Mouse (Mus musculus): ENCODE data around the gene Hyls1. TPM values are rescaled to one million over a fixed set of nuclear protein-coding genes. Genes with fewer than 3 reads are reported as not detected.

The Hyls1 gene
- polyA plus RNA-seq, 1 experiment: 5.1 TPM

GRCm38 (mm10) chr9:35516182-35516581 is 54.0 kb downstream of the Hyls1 start:
- Histone ChIP-seq H3ac (ENCODE audit: control insufficient read depth, insufficient read length) (no peak overlapping the region), H3K4me2 (ENCODE audit: low read depth) (no peak overlapping the region), H3K36me3 (ENCODE audit: control insufficient read depth, insufficient read depth) (no peaks in the 10 kb centered on the region), H3K27me3 (ENCODE audit: control insufficient read depth, insufficient read depth, insufficient read length) (no peaks in the 10 kb centered on the region), H3K4me3 (no peak overlapping the region), H3K79me2 (ENCODE audit: control insufficient read depth, insufficient read depth) (no peaks in the 10 kb centered on the region)
- no peak for TF ChIP-seq CEBPB (IDR thresholded peaks at IDR 0.05; ENCODE audit: insufficient read depth, poor library complexity, severe bottlenecking)
- no peak for TF ChIP-seq TCF3 (IDR thresholded peaks at IDR 0.05; ENCODE audit: insufficient read length, low read depth)
- no peak for TF ChIP-seq MYOD1 (IDR thresholded peaks at IDR 0.05; ENCODE audit: control insufficient read depth in 1 of 3, insufficient read length in 2 of 3, low read depth in 2 of 3)
- no peak for TF ChIP-seq MYOG (IDR thresholded peaks at IDR 0.05; ENCODE audit: control insufficient read depth in 1 of 3, insufficient read depth in 1 of 3, insufficient read length in 2 of 3, low read depth in 2 of 3)
- TF ChIP-seq E2F4 (IDR thresholded peaks at IDR 0.05; ENCODE audit: insufficient read depth): no peak
- no peak for TF ChIP-seq REST (IDR thresholded peaks at IDR 0.05; ENCODE audit: insufficient read depth, insufficient read length)
- TF ChIP-seq TCF12 (IDR thresholded peaks at IDR 0.05; ENCODE audit: insufficient read depth, poor library complexity, severe bottlenecking): no peak
- TF ChIP-seq MAX (IDR thresholded peaks at IDR 0.05; ENCODE audit: low read depth): no peak
- TF ChIP-seq SRF (IDR thresholded peaks at IDR 0.05; ENCODE audit: control insufficient read depth, insufficient read length, low read depth): no peak
- no peak for TF ChIP-seq USF1 (IDR thresholded peaks at IDR 0.05; ENCODE audit: low read depth)
- no peak for TF ChIP-seq POLR2A (IDR thresholded peaks at IDR 0.05; ENCODE audit: insufficient read length, low read depth)
- TF ChIP-seq POLR2AphosphoS2 (IDR thresholded peaks at IDR 0.05; ENCODE audit: insufficient read length, low read depth): no peak

DNA sequence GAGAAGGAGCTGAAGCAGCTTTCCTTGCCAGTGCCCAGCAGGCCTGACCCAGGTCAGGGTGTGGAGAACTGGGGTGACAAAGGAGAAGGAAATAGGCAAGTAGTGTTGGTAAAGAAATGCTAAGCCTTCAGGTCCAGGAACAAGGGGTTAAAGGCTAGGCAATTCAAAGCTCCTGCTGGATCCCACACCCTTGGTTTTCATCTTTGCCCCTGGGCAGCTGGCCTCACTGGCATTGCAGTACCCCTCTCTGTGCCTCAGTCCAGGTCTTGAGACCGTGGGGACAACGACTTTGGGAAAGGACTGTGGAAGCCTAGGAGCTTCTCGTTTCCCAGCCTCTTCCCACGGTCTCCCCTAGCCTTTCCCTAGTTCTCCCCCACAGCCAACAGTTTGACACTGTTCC is 56.3 kb downstream of the Hyls1 start:
- H3K36me3 ChIP-seq (ENCODE audit: control insufficient read depth, insufficient read depth): no peaks in the 10 kb centered on the region
- no peak overlapping the region for H3ac ChIP-seq (ENCODE audit: control insufficient read depth, insufficient read length)
- H3K4me2 ChIP-seq (ENCODE audit: low read depth): no peak overlapping the region
- no peak for TF ChIP-seq REST (IDR thresholded peaks at IDR 0.05; ENCODE audit: insufficient read depth, insufficient read length)
- no peak for TF ChIP-seq E2F4 (IDR thresholded peaks at IDR 0.05; ENCODE audit: insufficient read depth)
- no peak for TF ChIP-seq MYOD1 (IDR thresholded peaks at IDR 0.05; ENCODE audit: control insufficient read depth in 1 of 3, insufficient read length in 2 of 3, low read depth in 2 of 3)
- TF ChIP-seq TCF3 (IDR thresholded peaks at IDR 0.05; ENCODE audit: insufficient read length, low read depth): no peak
- TF ChIP-seq MAX (IDR thresholded peaks at IDR 0.05; ENCODE audit: low read depth): no peak
- TF ChIP-seq POLR2AphosphoS2 (IDR thresholded peaks at IDR 0.05; ENCODE audit: insufficient read length, low read depth): no peak
- TF ChIP-seq CEBPB (IDR thresholded peaks at IDR 0.05; ENCODE audit: insufficient read depth, poor library complexity, severe bottlenecking): no peak
- TF ChIP-seq USF1 (IDR thresholded peaks at IDR 0.05; ENCODE audit: low read depth): no peak
- no peak for TF ChIP-seq POLR2A (IDR thresholded peaks at IDR 0.05; ENCODE audit: insufficient read length, low read depth)
- TF ChIP-seq SRF (IDR thresholded peaks at IDR 0.05; ENCODE audit: control insufficient read depth, insufficient read length, low read depth): no peak
- no peak for TF ChIP-seq TCF12 (IDR thresholded peaks at IDR 0.05; ENCODE audit: insufficient read depth, poor library complexity, severe bottlenecking)
- TF ChIP-seq MYOG (IDR thresholded peaks at IDR 0.05; ENCODE audit: control insufficient read depth in 1 of 3, insufficient read depth in 1 of 3, insufficient read length in 2 of 3, low read depth in 2 of 3): no peak
- no peaks in the 10 kb centered on the region for H3K27me3 ChIP-seq (ENCODE audit: control insufficient read depth, insufficient read depth, insufficient read length)
- no peaks in the 10 kb centered on the region for H3K79me2 ChIP-seq (ENCODE audit: control insufficient read depth, insufficient read depth)
- no peak overlapping the region for H3K4me3 ChIP-seq

Other genes with a start within 250 kb of the Hyls1 start
- 49.9 TPM for gene Cdon, start 149.3 kb downstream of the Hyls1 start, polyA plus RNA-seq (2012; fragmentation: generic; extraction: Trizol)
- gene Gm1113, start 52.1 kb downstream of the Hyls1 start, polyA plus RNA-seq (2012; fragmentation: generic; extraction: Trizol): not detected
- gene Ddx25, start 11.9 kb downstream of the Hyls1 start, polyA plus RNA-seq (2012; fragmentation: generic; extraction: Trizol): not detected
- 4.2 TPM for gene Pus3, start 11.8 kb downstream of the Hyls1 start, polyA plus RNA-seq (2012; fragmentation: generic; extraction: Trizol)
- gene Pate2, start 114 bp downstream of the Hyls1 start, polyA plus RNA-seq (2012; fragmentation: generic; extraction: Trizol): 0.24 TPM
- gene Pate4, start 41.5 kb upstream of the Hyls1 start, polyA plus RNA-seq (2012; fragmentation: generic; extraction: Trizol): not detected
- gene Pate3, start 77.8 kb upstream of the Hyls1 start, polyA plus RNA-seq (2012; fragmentation: generic; extraction: Trizol): not detected
- 0.13 TPM for gene Pate1, start 117.0 kb upstream of the Hyls1 start, polyA plus RNA-seq (2012; fragmentation: generic; extraction: Trizol)
- not detected for gene Gm17677, start 170.7 kb upstream of the Hyls1 start, polyA plus RNA-seq (2012; fragmentation: generic; extraction: Trizol)
- gene Gm17727, start 207.7 kb upstream of the Hyls1 start, polyA plus RNA-seq (2012; fragmentation: generic; extraction: Trizol): not detected
- gene Gm27235, start 219.7 kb upstream of the Hyls1 start, polyA plus RNA-seq (2012; fragmentation: generic; extraction: Trizol): not detected
- gene D730048I06Rik, start 219.7 kb upstream of the Hyls1 start, polyA plus RNA-seq (2012; fragmentation: generic; extraction: Trizol): not detected